Mouse (Mus musculus) 3T3-L1 (cell line): Measurements from ENCODE around the gene Nrd1.
A peak's percentile ranks its signal among the peaks of the same experiment; 100 is the strongest.

Experiments
- DNase-seq: peaks from one replicate; pipeline ENCODE4 v3.0.0-alpha.2; 2015; ENCODE audit warnings: low read depth, low spot score

The Nrd1 gene

DNA sequence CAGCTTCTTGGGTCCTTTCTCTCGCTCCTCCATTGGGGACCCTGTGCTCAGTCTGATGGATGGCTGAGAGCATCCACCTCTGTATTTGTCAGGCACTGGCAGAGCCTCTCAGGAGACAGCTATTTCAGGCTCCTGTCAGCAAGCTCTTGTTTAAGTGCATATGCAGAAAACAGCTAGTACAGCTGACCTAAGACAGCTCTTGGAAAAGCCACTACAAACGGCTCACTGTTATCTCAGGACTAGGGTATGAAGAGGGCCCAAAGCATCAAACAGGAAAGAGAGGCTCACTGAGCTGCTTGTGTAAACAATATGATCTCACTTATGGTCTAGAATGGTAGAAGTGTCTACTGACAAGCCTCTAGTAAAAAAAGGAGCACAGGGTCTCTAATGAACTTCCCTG, 93.8 kb downstream of the Nrd1 start:
- no peak for DNase-seq

DNA sequence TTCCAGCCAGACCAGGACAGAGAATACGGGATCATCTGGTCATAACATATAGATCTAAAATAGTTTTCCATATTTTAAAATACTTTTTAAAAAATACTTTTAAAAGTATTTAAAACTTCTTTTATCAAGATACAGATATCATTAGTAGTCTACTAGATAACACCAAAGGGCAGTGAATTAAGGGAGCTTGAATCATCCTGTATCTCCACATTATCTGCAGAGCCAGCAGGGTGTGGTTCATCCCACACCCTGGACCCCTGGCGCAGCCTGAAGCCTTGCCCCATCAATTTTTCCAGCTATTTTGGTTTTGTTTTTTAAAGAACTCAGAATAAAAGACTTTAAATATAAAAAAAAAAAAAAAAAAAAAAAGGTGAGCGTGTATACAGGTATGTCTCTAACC, 98.4 kb downstream of the Nrd1 start:
- no peak for DNase-seq

DNA sequence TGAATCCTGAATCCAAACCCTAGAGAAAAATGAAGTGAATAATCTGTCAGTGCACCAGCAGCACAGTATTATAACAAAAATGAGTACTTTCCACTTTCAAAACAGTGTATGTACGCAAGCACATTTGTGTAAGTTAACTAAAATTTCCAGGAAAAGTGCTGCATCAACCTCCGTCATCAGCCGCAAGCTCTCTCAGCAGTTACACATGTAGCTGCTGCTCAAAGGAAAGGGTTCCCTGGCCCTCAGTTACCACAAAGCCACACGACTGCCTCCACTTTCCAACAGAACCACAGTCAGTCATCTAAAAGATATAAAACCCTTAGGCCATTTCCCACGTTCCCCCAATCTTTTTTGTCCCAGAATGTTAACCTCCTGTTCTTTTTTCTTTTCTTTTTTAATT, 102.1 kb downstream of the Nrd1 start:
- DNase-seq: no peak

DNA sequence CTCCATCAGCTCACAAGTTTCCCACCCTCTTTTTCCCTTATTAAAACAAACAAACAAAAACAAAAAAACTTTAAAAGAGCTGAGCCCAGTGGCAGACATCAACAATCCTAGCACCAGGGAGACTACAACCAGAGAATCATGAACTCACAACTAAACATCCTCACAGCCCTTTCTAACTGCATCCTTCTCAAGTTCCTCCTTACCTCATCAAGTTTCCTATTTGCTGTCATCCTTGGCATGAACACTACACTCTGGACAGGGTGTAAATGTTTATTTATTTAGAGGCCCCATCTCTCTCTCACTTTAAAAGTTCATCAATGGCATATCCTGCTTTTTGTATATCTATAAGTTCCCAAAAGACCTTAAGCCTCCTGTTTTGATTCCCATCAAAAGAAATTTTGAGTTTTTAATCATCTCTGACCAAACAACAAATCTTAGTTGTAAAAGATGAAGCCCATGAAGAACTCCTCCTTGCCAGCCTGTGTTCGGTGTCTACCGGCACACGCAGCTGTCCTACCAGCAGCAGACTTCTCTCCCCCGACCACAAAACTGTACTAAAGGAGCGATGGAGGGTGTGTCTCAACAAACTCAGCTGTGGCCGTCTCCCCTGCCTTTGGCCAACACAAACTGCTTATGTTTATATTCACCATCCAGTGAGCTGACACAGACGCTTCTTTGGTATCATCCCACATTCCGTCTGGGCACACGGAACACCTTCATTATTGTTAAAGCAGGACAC, 102.9 kb downstream of the Nrd1 start:
- DNase-seq: no peak

DNA sequence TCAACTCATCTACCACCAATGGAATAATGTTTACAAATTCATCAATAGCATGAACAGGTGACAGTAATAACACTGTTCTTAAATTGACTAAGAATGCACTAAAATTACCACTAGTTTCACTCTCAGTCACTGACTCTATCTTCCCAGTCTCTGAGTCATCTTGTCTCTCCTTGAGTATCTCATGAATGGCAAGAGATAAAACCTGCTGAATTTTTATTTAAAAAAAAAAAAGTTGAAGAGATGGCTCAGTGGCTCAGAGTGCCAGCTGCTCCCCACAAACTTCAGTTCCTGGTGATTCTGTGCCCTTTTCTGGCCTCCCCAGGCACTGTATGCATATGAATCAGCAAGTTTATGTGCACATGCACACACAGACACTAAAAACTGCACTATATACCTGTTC, 104.8 kb downstream of the Nrd1 start:
- DNase-seq: peak; percentile 28

DNA sequence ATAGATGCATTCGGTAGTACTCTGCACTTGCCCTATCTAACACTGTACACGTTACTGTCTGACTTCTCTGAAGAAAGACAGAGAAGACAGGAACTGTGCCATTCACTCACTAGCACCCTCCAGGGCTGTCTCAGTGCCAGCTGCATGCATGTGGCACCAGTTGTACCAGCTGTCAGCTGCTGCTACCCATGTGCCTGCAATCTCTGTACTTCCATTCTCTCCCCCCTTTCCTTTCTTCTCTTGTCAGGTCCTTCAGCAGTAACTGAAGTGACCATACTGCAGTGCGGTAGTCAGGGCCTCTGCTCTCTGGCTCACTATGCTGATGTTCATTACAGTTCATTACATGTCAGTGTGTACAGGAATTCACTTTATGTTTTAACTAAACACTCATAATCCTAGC, 105.6 kb downstream of the Nrd1 start:
- DNase-seq: no peak

DNA sequence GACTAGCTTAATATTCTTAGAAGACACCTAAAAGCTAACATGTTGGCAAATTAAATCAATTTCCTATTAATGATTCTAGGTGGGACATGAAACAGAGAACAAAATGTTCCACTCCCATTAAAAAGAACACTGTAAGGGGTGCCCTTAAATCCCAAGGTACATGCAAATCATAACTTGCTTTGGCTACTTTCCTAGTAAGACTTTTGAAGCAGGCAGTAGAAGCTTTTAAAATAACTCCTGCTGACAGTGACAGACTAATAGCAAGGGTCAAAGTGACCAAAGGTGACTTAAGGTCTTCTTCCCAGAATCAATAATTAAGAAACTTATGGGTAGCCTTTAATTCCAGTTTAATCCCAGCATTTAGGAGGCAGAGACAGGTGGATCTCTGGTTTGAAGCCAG, 106.1 kb downstream of the Nrd1 start:
- DNase-seq: no peak

DNA sequence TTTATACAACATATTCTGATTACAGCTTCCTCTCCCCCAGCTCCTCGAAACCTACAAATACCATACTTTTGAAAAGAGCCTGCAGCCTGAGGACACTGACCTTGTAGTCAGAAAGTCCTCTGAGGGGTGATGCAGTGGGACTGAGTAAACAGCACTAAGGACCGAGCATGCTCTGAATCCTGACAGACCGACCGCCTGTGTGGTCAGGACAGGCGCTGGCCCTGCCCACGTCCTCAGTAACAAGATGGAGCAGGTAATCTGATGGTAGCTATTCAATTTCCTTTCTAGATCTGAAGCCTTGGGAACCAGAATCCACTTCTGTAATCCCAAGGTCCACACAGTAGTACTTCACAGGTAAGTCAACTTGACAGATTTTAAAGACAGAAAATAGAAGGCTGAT, 108.6 kb downstream of the Nrd1 start:
- peak; percentile 34 for DNase-seq

DNA sequence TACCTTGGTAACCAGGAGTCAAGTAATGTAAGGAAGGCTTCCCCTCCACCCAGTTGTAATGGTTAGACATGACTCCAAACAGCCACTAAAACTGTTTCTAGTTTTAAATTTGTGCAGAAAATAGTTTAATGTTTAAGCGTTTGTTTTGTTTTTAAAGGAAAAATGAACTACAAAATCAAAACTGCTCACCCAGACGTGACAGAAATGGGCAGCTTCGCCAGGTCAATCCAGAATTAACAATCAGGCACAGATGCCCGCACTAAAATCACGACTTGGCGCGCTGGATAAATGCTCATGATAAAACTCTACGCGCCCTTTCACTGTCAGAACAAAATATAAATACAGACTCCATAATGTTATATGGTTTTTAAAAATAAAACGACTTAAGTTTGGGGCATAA, 109.2 kb downstream of the Nrd1 start:
- DNase-seq: no peak

DNA sequence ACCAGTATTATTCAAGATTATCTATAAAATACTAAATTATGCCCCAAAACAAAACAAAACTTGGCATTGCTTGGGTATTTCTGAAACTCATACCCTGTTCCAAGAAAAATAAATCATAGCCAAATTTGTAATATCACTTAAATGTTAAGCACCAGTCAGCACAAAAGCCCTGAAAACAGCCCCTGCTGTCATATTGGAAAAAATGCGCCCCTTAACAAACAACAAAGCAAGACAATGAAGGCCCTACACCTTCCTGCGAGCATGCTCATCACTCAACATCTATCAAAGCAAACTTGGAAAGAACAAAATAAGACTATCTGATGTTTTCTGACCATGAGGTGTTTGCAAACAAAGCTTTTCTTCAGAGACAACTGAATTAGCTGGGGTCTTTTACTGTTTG, 110.5 kb downstream of the Nrd1 start:
- DNase-seq: no peak
